Mouse (Mus musculus): ENCODE measurements around the gene Ggt6. TPM values are rescaled to one million over a fixed set of nuclear protein-coding genes. Genes with fewer than 3 reads are reported as not detected.

Ggt6 gene
- polyA plus RNA-seq, 1 experiment from 2014 or later, result not detected

DNA sequence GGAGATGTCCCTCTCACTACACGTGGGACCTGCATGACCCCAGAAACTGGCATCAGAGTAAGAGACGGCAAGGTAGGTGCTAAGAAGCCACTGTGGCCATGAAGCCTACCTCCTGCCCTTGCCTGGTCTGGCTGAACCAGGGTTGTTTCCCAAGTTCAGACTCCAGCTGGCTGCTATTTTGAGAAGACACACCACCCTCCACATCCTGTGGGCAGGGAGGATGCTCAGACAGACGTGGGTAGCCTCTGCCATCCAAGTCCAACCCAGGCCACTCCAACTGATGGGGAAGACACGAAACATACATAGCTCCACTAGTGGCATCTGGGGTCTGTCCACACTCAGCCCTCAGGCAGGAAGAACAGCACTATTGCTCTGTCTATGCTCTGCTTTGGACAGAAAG lies 34.7 kb downstream of the Ggt6 start:
- 69% methylated on average over 4 of the region's 4 CpGs for WGBS
- Histone ChIP-seq H3K27ac (replicated peaks) (peak overlapping the region; percentile 68), H3K4me3 (no peak overlapping the region), H3K4me1 (replicated peaks) (peaks cover 40% of the 10 kb centered on the region), H3K36me3 (peaks cover 31% of the 10 kb centered on the region; the same call in 1 of the 2 replicates), H3K4me2 (no peak overlapping the region), H3K27me3 (no peaks in the 10 kb centered on the region), H3K9me3 (no peaks in the 10 kb centered on the region), H3K9ac (no peak overlapping the region)
- no peak for ATAC-seq (ENCODE audit: low read depth)

DNA sequence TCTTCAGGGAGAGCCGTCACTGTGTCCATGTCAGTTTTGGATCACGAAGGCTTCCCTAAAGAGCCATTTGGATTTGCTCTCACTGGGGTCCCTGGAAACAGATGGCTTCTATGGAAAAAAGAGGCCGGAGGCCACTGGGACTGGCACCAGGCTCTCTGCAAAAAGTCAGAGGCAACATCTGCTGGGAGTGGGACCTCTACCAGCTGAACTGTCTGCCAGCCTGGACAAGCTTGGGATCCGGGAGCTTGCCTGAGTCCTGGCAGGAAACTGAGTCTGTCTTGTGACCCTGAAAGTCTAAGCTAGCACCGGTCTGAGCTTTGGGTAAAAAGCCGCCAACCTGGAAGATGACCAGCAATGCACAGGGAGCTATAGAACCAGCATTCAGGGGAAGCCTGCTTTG lies 36.1 kb downstream of the Ggt6 start:
- Histone ChIP-seq H3K4me3 (no peak overlapping the region), H3K4me2 (no peak overlapping the region), H3K9ac (no peak overlapping the region), H3K27ac (replicated peaks) (no peak overlapping the region), H3K4me1 (replicated peaks) (peaks cover 40% of the 10 kb centered on the region), H3K27me3 (no peaks in the 10 kb centered on the region), H3K9me3 (no peaks in the 10 kb centered on the region), H3K36me3 (peaks cover 29% of the 10 kb centered on the region; the same call in 1 of the 2 replicates)
- whole genome bisulfite sequencing, result 76% methylated on average over 6 of the region's 6 CpGs
- ATAC-seq (ENCODE audit: low read depth), result no peak

DNA sequence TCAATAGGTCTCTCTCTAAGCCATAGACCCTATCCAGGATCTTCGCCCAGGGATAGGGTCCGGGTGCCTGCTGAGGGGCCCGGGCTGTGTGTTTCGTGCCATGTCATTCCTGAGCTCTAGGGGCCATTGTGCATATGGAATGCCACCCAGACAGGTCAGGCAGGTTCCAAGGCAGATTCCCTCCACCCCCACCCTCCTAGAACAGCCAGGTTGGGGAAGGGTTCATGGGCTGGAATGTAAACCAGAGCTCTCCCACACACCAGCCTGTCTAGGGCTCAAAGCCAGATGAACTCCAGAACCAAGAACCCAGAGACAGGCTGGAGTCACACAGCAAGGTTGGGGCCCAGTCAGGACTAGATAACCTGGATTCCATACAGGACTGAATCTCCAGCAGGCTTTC lies 38.2 kb downstream of the Ggt6 start:
- Histone ChIP-seq H3K4me1 (replicated peaks) (peaks cover 44% of the 10 kb centered on the region), H3K27me3 (no peaks in the 10 kb centered on the region), H3K9ac (no peak overlapping the region), H3K36me3 (peaks cover 29% of the 10 kb centered on the region; the same call in 1 of the 2 replicates), H3K9me3 (no peaks in the 10 kb centered on the region), H3K4me3 (no peak overlapping the region), H3K4me2 (no peak overlapping the region), H3K27ac (replicated peaks) (no peak overlapping the region)
- ATAC-seq (ENCODE audit: low read depth), result no peak
- WGBS, result 90% methylated on average over 4 of the region's 4 CpGs

DNA sequence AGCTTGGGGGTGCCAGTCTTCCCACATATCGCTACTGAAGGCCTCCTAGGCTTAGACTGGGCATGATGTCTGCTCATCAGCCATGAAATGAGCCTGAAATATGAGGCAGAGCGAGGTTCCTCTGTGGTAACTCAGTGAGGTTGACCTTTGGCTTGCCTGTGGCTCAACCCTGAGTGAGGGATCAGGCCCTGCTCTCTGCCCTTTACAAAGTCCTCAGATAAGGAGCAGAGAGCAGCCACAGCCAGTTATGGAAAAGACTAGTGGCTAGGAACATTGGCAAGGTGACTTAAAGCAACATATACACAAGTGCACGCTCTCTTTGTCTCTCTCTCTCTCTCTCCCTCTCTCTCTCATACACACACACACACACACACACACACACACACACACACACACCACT lies 39.6 kb downstream of the Ggt6 start:
- Histone ChIP-seq H3K27me3 (no peaks in the 10 kb centered on the region), H3K36me3 (peaks cover 27% of the 10 kb centered on the region; the same call in 1 of the 2 replicates), H3K27ac (replicated peaks) (no peak overlapping the region), H3K9me3 (no peaks in the 10 kb centered on the region), H3K9ac (no peak overlapping the region), H3K4me2 (no peak overlapping the region), H3K4me1 (replicated peaks) (peaks cover 30% of the 10 kb centered on the region), H3K4me3 (no peak overlapping the region)
- no peak for ATAC-seq (ENCODE audit: low read depth)
- WGBS, result 74% methylated on average over 3 of the region's 3 CpGs

DNA sequence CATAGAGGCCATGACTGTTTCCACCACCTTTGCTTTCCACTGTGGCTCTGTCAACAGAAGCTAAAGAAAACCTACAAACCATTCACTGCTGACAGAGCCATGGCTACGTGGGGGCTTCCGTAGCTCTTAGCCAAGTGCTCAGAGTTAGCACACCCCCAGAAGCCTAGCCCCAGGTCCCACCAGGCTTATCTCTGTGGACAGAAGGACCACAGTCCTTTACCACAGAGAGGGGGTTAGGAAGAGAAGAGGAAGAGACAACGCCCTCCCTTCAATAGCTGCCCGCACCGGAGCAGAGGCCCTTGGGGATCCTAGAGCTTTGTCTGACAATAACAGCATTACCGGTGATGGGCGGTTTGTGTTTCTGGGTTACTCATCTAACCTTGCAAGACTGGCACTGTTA lies 40.1 kb downstream of the Ggt6 start:
- Histone ChIP-seq H3K4me3 (no peak overlapping the region), H3K4me1 (replicated peaks) (peaks cover 30% of the 10 kb centered on the region), H3K27ac (replicated peaks) (peak overlapping the region; percentile 28; the same call in 1 of the 2 replicates), H3K27me3 (no peaks in the 10 kb centered on the region), H3K36me3 (peaks cover 26% of the 10 kb centered on the region; the same call in 1 of the 2 replicates), H3K9ac (no peak overlapping the region), H3K4me2 (no peak overlapping the region), H3K9me3 (no peaks in the 10 kb centered on the region)
- ATAC-seq (ENCODE audit: low read depth), result no peak
- WGBS, result 73% methylated on average over 7 of the region's 7 CpGs

DNA sequence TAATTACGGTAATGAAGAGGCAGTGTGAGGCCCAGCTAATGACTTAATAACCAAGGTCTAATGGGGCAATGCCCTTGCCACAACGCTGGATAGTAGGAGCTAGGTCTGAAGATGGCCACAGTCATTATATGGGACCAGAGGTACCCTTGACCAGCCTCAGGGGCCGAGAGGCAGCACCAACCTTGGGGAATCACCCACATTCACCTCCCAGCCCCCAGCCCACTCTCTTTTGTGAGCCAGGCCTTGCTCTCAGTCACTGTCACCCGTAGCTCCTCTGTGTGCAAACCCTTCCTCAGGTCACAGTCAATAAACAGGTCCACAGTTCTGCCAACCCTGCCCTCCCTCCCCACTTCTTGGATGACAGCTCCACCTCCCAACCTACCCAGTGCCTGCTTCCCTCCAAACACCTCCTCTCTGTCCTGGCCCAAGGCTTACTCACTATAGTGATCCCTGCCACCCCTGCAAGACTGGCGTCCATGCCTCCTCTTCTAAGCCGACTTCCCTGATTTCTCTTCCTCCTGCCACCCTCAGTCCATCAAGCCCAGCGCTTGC lies 40.8 kb downstream of the Ggt6 start:
- Histone ChIP-seq H3K9me3 (no peaks in the 10 kb centered on the region), H3K4me1 (replicated peaks) (peaks cover 30% of the 10 kb centered on the region), H3K9ac (no peak overlapping the region), H3K27me3 (no peaks in the 10 kb centered on the region), H3K36me3 (peaks cover 26% of the 10 kb centered on the region; the same call in 1 of the 2 replicates), H3K27ac (replicated peaks) (peak overlapping the region; percentile 28; the same call in 1 of the 2 replicates), H3K4me3 (no peak overlapping the region), H3K4me2 (no peak overlapping the region)
- no peak for ATAC-seq (ENCODE audit: low read depth)
- WGBS, result 63% methylated on average over 7 of the region's 7 CpGs

DNA sequence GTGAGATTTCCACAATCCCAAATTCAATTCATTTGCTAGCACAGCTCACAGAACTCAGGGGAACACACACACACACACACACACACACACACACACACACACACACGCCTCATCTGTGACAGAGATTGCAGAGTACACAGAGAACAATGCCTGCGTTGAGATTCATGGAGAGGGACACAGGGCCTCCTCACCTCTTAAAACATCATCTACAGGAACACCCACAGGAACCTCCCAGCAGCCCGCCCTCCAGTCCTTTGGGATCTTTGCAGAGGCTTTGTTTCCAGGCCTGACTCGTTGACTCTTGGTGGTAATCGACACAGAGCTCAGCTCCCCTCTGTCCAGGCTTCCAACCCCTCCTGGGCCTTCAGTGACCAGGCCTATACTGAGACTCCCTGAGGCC lies 41.9 kb downstream of the Ggt6 start:
- Histone ChIP-seq H3K4me3 (no peak overlapping the region), H3K9me3 (no peaks in the 10 kb centered on the region), H3K27me3 (no peaks in the 10 kb centered on the region), H3K27ac (replicated peaks) (peak overlapping the region; percentile 54), H3K4me2 (no peak overlapping the region), H3K9ac (peak overlapping the region; percentile 34; the same call in 1 of the 2 replicates), H3K36me3 (peaks cover 20% of the 10 kb centered on the region; the same call in 1 of the 2 replicates), H3K4me1 (replicated peaks) (peaks cover 30% of the 10 kb centered on the region)
- 44% methylated on average over 5 of the region's 5 CpGs for WGBS
- ATAC-seq (ENCODE audit: low read depth), result no peak

DNA sequence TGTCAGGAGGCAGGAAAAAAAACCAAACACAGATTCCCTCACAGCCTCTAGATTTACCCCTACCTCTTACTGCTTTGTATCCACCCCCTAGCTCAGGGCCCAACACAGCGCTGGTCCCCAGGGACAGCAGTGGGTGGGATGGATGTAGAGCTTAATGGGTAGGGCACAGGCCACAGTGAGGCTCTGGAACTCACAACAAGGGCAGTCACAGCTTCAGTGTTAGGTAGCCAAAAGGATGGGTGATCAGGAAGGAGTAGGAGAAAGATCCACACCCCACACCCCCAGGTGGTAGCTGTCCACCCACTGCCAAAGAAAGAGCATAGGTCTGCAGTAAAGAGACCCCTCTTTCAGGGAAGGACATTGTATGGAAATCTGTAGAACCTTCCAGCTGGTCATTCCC lies 42.3 kb downstream of the Ggt6 start:
- Histone ChIP-seq H3K4me1 (replicated peaks) (peaks cover 30% of the 10 kb centered on the region), H3K27ac (replicated peaks) (peak overlapping the region; percentile 54; the same call in 1 of the 2 replicates), H3K9ac (peak overlapping the region; percentile 34; the same call in 1 of the 2 replicates), H3K9me3 (no peaks in the 10 kb centered on the region), H3K36me3 (peaks cover 17% of the 10 kb centered on the region; the same call in 1 of the 2 replicates), H3K27me3 (no peaks in the 10 kb centered on the region), H3K4me2 (no peak overlapping the region), H3K4me3 (no peak overlapping the region)
- 90% methylated on average over 1 of the region's 1 CpGs for WGBS
- ATAC-seq (ENCODE audit: low read depth), result no peak

DNA sequence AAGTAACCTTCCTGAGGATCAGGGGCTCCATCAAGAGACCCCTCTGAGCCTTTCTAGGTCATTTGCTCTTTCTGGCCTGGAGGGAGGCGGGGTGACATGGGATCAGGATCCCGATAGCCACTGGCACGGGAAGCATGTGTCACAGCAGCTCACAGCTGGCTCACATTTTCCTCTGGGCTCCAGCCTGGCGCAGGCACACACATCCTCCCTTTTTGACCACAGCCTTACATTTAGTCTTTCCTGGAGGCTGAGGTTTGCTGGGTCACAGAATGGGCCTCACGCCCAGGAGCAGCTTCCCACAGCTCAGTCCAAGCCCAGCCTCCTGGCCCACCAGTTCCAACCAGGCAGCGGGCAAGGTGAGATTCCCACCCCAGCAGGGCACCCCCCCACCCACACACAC lies 42.9 kb downstream of the Ggt6 start:
- WGBS, result 76% methylated on average over 6 of the region's 6 CpGs

DNA sequence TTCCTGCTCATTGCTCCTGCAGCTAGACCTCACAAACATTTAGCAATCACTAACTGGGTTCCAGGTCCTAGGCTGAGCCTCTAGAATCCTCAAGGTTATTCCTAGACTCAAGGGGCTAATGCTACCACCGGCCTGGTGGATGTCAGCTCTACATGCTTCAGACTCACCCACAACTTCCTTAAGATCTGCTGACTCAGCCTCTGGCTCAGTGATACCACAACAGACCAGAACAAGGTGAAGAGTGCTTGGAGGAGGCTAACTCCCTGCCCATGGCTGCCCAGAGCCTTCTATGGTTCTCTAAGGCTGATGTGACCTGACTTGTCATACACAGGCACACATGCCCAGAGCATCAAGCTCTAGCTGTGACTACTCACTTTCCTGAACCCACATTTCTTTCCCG lies 44.2 kb downstream of the Ggt6 start:
- Histone ChIP-seq H3K9me3 (no peaks in the 10 kb centered on the region), H3K4me2 (no peak overlapping the region), H3K9ac (no peak overlapping the region), H3K4me3 (no peak overlapping the region), H3K27ac (replicated peaks) (no peak overlapping the region), H3K27me3 (no peaks in the 10 kb centered on the region), H3K4me1 (replicated peaks) (peaks cover 32% of the 10 kb centered on the region), H3K36me3 (no peaks in the 10 kb centered on the region)
- ATAC-seq (ENCODE audit: low read depth), result no peak
- 75% methylated on average over 2 of the region's 2 CpGs for WGBS

More for the DNA sequence above, 42.9 kb downstream of the Ggt6 start:
- peak overlapping the region; percentile 54; the same call in 1 of the 2 replicates for H3K27ac ChIP-seq (replicated peaks)
- no peaks in the 10 kb centered on the region for H3K9me3 ChIP-seq
- H3K9ac ChIP-seq, result 0 out of 2 replicates have a peak overlapping the region, but pooled peaks have one; percentile 34
- H3K36me3 ChIP-seq, result peaks cover 13% of the 10 kb centered on the region; the same call in 1 of the 2 replicates
- H3K4me1 ChIP-seq (replicated peaks), result peaks cover 30% of the 10 kb centered on the region
- no peak overlapping the region for H3K4me2 ChIP-seq
- H3K27me3 ChIP-seq, result no peaks in the 10 kb centered on the region
- no peak overlapping the region for H3K4me3 ChIP-seq
- ATAC-seq (ENCODE audit: low read depth), result no peak

DNA sequence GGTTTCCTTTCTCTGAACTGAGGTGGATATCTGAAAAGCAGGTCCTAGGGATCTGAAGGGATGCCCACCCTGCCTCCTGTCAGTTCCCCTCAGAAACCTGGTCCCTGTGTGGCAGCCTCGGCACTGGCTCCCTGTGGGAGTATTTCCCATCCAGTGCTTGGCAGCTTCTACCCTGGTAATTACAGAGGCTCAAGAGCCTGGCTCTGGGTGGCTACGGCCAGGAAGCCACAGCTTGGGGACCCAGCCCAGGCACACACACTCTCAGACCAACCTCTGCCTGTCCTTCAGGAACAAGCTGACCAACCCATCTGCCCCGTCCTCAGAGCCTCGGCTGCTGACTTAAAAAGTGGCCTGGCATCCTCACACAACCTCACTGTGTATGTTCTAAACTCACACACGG lies 46.0 kb downstream of the Ggt6 start:
- no peak overlapping the region for H3K4me2 ChIP-seq

DNA sequence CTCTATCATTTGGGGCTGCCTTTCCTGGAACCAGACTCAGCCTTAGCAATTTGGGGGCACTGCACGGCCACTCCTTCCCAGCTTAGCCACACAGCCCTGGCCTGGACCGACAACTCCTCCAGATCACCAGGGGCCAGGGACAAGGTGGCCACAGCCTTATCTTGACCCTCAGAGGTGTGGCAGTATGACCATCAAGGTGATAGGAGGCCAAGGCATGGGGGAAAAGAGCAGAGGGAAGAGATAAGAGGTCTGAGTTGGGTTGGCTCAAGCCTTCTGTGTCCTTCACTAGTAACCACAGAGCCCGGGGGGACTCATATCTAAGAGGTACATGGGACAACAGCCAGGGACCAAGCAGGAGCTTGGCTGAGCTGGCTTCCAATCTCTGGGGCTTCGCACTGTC lies 46.6 kb downstream of the Ggt6 start:
- H3K36me3 ChIP-seq, result no peaks in the 10 kb centered on the region
- no peak overlapping the region for H3K27ac ChIP-seq (replicated peaks)
- 0 out of 2 replicates have a peak overlapping the region, but pooled peaks have one; percentile 17 for H3K9ac ChIP-seq
- no peak overlapping the region for H3K4me3 ChIP-seq
- no peaks in the 10 kb centered on the region for H3K9me3 ChIP-seq
- ATAC-seq (ENCODE audit: low read depth), result no peak
- no peak overlapping the region for H3K4me2 ChIP-seq
- H3K4me1 ChIP-seq (replicated peaks), result peaks cover 39% of the 10 kb centered on the region
- H3K27me3 ChIP-seq, result 0 out of 2 replicates have a peak, but pooled peaks cover 1% of the 10 kb centered on the region
- 82% methylated on average over 4 of the region's 4 CpGs for WGBS

More for the DNA sequence above, 46.0 kb downstream of the Ggt6 start:
- ATAC-seq (ENCODE audit: low read depth), result no peak
- peaks cover 39% of the 10 kb centered on the region for H3K4me1 ChIP-seq (replicated peaks)
- no peaks in the 10 kb centered on the region for H3K36me3 ChIP-seq
- no peaks in the 10 kb centered on the region for H3K9me3 ChIP-seq
- 0 out of 2 replicates have a peak overlapping the region, but pooled peaks have one; percentile 17 for H3K9ac ChIP-seq
- 78% methylated on average over 5 of the region's 5 CpGs for WGBS
- H3K27ac ChIP-seq (replicated peaks), result no peak overlapping the region
- H3K4me3 ChIP-seq, result no peak overlapping the region
- no peaks in the 10 kb centered on the region for H3K27me3 ChIP-seq

DNA sequence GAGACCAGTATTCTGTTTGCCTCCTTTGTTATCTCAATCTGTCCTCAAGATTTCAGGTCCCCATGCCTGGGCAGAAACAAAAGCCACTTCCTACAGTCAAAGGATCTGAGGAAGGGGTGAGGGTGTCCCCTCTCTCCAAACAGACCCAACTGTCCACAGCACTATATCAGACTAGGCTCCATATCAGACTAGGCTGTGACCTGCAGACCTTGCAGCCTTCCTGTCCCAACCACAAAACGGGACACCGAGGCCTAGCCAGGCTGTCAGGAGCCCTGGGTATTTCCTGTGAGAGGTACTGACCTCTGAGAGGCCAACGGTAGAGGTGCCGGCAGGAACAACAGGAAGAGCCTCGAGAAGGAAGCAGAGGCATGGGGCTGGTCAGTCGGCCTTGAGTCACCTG lies 49.2 kb downstream of the Ggt6 start:
- no peak overlapping the region for H3K4me3 ChIP-seq
- no peaks in the 10 kb centered on the region for H3K9me3 ChIP-seq
- no peaks in the 10 kb centered on the region for H3K36me3 ChIP-seq
- H3K27ac ChIP-seq (replicated peaks), result no peak overlapping the region
- H3K4me1 ChIP-seq (replicated peaks), result peaks cover 45% of the 10 kb centered on the region
- no peak overlapping the region for H3K9ac ChIP-seq
- 70% methylated on average over 6 of the region's 6 CpGs for WGBS
- H3K27me3 ChIP-seq, result peaks cover 23% of the 10 kb centered on the region; the same call in 1 of the 2 replicates
- H3K4me2 ChIP-seq, result no peak overlapping the region
- ATAC-seq (ENCODE audit: low read depth), result no peak
